Mouse (Mus musculus) spleen, postnatal 36 days (tissue): ENCODE data around the gene Plpp3.
"Not testable (repeated sequence)": the region's sequence is repeated elsewhere in the genome, so short reads cannot be mapped to it uniquely, and the experiment has no call there.

Experiments
- DNase-seq, 2 experiments: peaks; one replicate each; pipeline ENCODE4 v3.0.0; 2022; ENCODE audit warnings: low spot score in 2 of 2, mixed read lengths in 1 of 2

Gene Plpp3

GRCm38 (mm10) chr4:105260893-105261769 is 104.0 kb downstream of the Plpp3 start:
- no peak for DNase-seq

- no peak for DNase-seq
These were observed 105.2 kb downstream of the Plpp3 start for GRCm38 (mm10) chr4:105262358-105262757.

GRCm38 (mm10) chr4:105263600-105263999 is 106.5 kb downstream of the Plpp3 start:
- peak; percentile 42 to 46 for DNase-seq

DNA sequence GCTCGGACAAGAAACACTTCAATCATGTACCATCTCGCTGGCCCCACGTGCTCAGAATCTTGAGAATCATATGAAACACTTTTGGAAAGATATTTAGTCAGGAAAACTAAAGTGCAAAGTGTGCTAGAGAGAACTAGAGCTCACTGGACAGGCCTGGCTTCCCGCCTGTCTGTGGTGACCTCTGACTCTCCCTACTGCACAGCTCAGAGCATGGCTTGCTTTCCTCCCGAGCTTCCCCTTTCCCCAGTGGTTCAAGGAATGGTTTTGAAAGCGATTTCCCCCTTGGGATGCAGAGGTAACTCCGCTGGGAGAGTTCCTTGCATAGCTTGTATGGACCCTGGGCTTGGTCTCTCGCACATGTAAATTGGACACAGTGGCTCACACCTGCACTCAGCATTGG is 107.9 kb downstream of the Plpp3 start:
- DNase-seq: no peak

DNA sequence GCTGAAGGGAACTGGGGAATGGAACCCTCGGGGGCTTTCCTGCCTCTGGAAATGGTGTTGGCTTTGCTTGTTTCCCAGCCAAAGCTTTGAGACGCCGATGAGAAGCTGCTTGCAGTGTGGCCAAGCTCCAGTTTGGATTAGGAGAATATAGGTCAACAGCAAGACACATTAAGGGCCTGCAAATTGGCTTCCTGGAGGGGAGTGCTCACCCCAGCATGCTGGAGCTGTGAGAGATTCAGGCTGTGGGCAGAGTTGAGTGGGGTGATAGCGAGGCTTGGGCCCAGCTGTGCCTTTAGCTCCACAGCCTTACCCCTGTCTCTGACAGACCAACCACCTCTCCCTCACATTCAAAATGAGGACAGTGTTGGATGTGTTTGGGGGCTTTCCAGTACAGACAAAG is 108.5 kb downstream of the Plpp3 start:
- DNase-seq: no peak

- peak in 1 of 2 experiments; percentile 29 for DNase-seq
These were observed 111.1 kb downstream of the Plpp3 start for GRCm38 (mm10) chr4:105268202-105268730.

GRCm38 (mm10) chr4:105269398-105269797 is 112.3 kb downstream of the Plpp3 start:
- DNase-seq: not testable (repeated sequence)

DNA sequence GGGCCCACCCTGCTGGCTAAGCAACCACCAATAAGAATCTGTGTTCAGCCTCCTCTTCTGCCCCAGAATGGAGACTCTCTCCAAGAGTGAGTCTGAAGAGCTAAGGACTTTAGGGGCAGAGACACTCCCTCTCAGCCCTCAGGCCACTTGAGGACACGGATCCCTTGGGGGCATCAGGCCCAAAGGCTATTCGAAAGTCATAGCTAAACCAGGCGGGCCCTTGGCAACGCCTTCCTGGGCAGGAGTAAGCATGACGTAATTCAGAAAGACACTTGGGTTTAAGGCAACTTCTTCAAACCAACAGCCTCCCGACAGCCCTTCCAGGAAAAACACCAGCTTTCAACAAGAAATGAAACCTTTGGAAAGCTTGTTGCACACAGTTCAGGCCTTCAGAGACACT is 114.0 kb downstream of the Plpp3 start:
- no peak for DNase-seq

GRCm38 (mm10) chr4:105273034-105273433 is 115.9 kb downstream of the Plpp3 start:
- no peak for DNase-seq

DNA sequence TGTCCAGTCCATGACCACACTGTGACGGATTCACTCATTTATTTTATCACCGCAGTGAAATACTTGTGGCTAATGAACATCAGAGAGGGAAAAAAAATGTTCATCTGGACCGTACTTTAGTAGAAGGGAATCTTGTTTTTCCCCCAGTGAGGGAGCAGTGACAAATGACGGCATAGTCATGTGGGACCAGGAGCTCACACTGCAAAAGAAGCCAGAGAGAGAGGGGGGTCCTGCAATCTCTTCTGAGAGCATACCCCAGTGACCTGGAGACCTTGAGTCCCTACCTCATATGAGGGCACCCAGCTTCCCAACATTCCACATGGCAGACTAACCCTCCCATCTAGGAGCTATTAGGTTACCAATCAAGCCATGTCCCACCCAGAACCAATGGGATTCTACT is 116.3 kb downstream of the Plpp3 start:
- DNase-seq: no peak

DNA sequence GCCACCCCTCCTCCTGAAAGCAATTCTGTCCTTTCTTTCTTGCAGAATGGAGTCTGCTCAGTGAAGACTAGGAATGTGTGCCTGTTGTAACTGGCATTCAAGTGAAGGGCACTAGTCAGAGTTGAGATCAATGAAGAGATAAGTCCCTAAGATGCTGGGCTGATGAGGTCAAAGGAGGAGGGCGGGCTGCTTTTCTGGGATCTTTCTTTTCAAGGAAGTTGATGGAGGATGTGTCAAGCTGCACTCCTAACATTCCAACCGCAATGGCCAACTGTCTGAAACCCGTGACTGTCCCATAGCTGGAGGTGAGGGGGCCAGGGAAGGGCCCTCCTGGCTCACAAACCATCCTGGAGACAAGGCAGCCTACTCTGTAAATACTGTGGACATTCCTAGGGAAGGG is 118.5 kb downstream of the Plpp3 start:
- DNase-seq: no peak

DNA sequence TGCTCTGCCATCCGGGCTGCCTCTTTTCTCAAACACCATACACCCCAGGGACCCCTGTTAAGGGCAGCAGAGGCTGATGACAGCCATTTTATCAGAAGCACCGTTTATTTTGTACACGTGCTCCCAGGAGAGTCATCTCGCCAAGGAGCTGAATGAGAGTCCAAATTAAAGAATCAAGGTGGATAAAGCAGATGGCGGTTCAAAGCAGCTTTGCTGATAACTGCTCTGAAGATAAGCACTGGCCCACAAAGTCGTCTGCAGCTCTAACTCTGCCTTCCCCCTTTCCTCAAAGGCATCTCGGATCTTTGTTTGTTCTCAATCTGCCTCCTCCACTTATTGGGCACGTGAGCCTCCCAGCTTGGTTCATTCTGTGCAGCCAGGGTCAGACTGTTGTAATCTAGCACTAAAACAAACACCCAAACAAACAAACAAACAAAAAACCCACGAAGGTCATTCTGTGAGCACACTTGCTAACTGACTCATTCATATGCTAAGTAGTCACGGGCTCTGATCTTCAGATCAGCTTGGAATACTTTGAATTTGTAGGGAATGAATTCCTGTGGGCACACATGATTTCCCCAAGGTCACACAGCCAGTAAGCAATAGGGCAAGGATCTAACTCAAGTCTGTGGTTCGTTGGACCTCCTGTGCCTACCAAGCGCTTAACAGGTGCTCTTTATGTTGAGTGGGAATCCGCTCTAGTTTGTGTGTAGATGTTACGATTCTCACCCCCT is 119.1 kb downstream of the Plpp3 start:
- no peak for DNase-seq

DNA sequence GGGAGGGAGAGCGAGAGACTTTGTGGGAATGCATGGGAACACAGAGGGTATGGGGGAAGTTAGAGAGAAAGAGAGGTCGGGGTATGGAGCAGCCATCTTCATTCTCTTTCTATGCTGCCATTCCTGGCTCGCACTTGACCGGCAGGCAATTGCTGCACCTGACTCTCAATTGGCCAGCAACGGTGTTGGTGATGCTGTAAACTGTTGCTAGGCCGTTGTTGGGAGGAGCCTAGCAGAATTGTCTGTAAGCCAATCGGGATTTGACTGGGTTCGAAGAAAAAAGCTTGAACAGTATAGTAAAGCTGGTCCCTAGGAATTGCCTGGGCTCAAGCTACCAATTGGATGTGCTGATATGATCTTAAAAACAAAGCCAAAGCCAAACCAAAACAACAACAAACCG is 121.0 kb downstream of the Plpp3 start:
- no peak for DNase-seq

DNA sequence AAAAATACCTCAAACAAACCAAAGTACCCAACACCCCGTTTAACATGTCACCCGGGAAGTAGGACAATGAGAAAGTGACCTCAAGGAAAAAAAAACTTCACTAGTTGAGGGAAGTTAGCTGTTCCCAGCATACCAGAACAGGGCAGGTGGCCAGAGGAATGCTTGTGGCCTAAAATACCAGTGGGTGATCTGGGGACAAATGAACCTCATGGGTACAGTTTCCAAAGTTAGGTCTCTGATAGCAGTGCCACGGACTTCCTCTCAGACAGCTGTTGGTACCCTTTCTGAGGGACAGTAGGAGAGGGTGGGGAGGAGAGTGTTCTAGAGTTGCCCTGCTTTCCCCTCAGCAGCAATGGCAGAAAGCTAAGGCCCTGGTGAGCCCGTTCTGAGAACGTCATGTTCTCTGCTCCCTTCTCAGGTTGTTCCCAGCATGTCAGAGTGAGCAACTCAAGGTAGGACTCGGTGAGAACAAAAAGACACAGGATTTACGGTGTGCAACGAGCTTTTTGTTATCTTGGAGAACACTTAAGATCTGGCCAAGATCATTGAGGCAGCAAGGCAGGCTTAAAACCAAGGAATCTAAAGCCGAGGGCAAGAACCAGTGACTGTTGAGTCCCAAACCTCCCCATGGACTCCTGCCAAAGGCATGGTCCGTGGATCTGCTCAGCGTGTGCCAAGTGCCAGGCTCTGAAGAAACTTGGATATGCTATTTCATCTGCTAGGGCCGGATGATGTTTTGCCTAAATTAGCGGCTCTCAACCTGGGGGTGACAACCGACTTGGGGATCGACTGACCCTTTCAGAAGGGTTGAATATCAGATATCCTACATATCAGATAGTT is 121.6 kb downstream of the Plpp3 start:
- DNase-seq: no peak

DNA sequence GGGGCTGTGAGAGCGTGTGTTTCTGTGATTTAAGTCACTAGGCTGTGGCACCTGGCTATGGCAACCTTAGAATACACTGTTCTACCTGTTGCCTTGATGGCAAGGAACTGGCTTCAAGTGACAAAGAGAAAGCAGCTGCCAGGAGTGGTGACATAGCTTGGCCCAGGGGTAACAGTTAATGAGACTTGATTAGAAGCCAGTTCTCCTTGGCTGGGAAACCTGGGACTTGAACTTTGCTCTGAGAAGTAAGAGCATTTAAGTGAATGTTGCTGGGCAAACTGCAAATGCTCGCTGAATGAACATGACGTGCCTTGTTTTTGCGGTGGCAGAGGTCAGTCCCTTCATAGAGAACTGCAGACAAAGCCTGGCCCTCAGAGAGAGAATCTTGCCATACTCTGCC is 122.7 kb downstream of the Plpp3 start:
- no peak for DNase-seq

DNA sequence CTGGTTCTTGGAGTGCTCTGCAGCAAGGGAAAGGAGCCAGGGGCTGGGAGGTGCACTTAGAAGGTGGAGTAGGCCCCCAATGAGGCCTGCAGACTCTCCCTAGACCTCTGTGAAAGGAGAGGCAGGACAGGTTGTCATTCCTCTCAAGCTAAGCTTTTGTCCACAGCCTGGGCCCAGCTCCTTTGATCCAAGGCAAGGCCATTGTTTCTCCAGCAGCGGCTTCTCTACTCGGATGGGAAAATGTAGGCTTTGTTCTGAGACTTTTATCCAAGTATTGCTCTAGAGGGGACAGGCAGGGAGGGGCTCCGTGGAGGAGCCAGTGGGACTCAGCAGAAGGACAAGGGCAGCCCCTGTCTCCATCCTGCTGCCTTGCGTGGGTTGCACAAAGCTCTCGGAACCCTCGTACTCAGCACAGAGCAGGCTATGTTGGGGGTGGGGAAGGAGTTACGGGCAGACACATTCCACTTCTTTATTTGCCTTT is 124.6 kb downstream of the Plpp3 start:
- no peak for DNase-seq
